Mouse (Mus musculus) liver, embryonic 12.5 days (tissue): Measurements from ENCODE around the gene Fkbp2. TPM values are rescaled to one million over a fixed set of nuclear protein-coding genes. Genes with fewer than 3 reads are reported as not detected.

ENCODE experiments used
- ATAC-seq: fragments of 200-750 bp; cut with Nextera tagmentation; 2 replicates; pipeline ENCODE4 v1.8.0; 2017; ENCODE audit warnings: moderate number of reproducible peaks, mild to moderate bottlenecking, moderate library complexity
- H3K27ac ChIP-seq: fragments of 300-500 bp; sonication (generic); 2 replicates; pipeline ENCODE4 v1.5.1; 2016; ENCODE audit warnings: mild to moderate bottlenecking
- H3K27me3 ChIP-seq: fragments of 300-500 bp; sonication (generic); replicated peaks from 2 replicates; pipeline ENCODE4 v1.6.1; 2016; ENCODE audit warnings: mild to moderate bottlenecking, moderate library complexity
- H3K36me3 ChIP-seq: fragments of 300-500 bp; sonication (generic); 2 replicates; pipeline ENCODE4 v1.6.1; 2016; ENCODE audit warnings: mild to moderate bottlenecking, moderate library complexity
- H3K4me1 ChIP-seq: fragments of 300-500 bp; sonication (generic); 2 replicates; pipeline ENCODE4 v1.6.1; 2016
- H3K4me2 ChIP-seq: fragments of 300-500 bp; sonication (generic); 2 replicates; pipeline ENCODE4 v1.6.1; 2016; ENCODE audit warnings: mild to moderate bottlenecking, moderate library complexity
- H3K4me3 ChIP-seq: fragments of 300-500 bp; sonication (generic); 2 replicates; pipeline ENCODE4 v1.5.1; 2016; ENCODE audit warnings: mild to moderate bottlenecking, moderate library complexity
- H3K9ac ChIP-seq: fragments of 300-500 bp; sonication (generic); 2 replicates; pipeline ENCODE4 v1.6.1; 2016; ENCODE audit warnings: mild to moderate bottlenecking, moderate library complexity
- H3K9me3 ChIP-seq: fragments of 300-500 bp; sonication (generic); replicated peaks from 2 replicates; pipeline ENCODE4 v1.6.1; 2016; ENCODE audit warnings: mild to moderate bottlenecking, moderate library complexity
- WGBS: fragments of 180-500 bp; shearing (Covaris S2); methylation state at CpG from one replicate; pipeline ENCODE4 v1.1.7; 2016; ENCODE audit not compliant: insufficient replicate concordance; 5-methylcytosine and 5-hydroxymethylcytosine counted together
- polyA plus RNA-seq: library from polyadenylated mRNA; unstranded; fragments of >200 nt; fragmentation: Nextera tagmentation; extraction: Ambion mirVana; gene quantifications from 2 replicates; pipeline ENCODE4 v1.2.1, GENCODE M21; 2016

Fkbp2 gene
- polyA plus RNA-seq, 1 experiment from 2014 or later: 91.7 TPM

DNA sequence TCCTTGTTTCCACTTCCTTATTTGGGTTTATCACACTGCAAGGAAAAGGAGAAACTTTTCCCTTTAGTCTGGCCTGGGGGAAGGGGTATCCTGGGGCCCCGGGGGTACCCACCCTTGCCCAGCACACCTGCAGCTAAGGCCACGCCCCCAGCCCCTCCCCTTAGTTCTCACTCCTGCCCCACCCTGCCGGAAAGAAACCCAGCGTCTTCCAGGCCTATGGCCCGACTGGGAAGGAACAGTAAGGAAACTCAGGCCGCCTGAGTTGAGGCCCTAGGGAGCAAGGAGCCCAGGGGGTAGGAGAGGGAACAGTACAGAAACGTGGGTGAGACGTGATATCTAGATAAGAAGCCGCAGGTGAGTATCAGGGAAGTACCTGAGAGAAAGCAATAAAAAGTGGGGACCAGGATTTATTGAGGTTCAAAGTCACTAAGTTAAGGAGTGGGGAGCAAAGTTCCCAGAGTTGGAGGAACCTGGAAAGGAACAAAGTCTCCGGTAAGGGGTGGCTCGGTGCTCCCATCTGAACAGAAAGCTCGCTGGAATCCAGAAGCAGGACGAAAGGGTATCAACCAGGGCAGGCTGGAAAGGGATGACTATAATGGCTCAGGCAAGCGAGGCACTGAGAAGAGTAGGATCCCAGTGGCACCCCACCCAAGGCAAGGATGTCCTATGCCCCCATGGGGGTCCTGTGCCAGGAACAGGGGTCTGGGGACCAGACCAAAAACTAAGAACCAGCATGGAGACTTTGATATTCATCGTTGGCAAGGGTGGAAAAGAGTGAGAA is 11.6 kb downstream of the Fkbp2 start:
- Histone ChIP-seq H3K9ac (peak overlapping the region; percentile 79), H3K36me3 (peaks cover 29% of the 10 kb centered on the region), H3K27ac (no peak overlapping the region), H3K4me1 (peaks cover 59% of the 10 kb centered on the region), H3K4me3 (peak overlapping the region; percentile 67), H3K9me3 (no peaks in the 10 kb centered on the region), H3K27me3 (peaks cover 8% of the 10 kb centered on the region; the same call in 1 of the 2 replicates), H3K4me2 (peak overlapping the region; percentile 96)
- WGBS: 8% methylated on average over 15 of the region's 15 CpGs
- ATAC-seq: no peak

DNA sequence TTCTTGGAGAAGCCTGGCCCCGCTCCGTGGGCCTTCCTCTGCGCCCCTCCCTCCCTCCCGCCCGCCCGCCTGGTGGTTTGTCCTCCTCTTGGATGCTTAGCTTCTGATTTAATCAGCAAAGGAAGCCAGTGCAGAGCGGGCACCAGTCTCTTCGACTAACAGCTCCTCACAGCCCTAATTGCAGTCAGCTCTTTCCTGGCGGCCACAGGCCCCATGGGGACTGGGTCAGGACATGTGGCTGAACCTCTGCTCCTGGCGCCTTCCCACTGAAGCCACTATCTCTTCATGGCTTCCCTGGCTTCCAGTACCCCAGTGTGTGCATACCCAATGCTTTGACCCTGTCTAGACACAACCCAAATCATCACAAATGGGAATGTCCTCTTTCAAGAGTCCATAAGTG is 23.8 kb downstream of the Fkbp2 start:
- Histone ChIP-seq H3K9me3 (no peaks in the 10 kb centered on the region), H3K4me2 (no peak overlapping the region), H3K36me3 (peaks cover 74% of the 10 kb centered on the region), H3K4me3 (no peak overlapping the region), H3K4me1 (peaks cover 21% of the 10 kb centered on the region), H3K27me3 (no peaks in the 10 kb centered on the region), H3K9ac (no peak overlapping the region), H3K27ac (no peak overlapping the region)
- WGBS: 72% methylated on average over 10 of the region's 10 CpGs
- no peak for ATAC-seq

DNA sequence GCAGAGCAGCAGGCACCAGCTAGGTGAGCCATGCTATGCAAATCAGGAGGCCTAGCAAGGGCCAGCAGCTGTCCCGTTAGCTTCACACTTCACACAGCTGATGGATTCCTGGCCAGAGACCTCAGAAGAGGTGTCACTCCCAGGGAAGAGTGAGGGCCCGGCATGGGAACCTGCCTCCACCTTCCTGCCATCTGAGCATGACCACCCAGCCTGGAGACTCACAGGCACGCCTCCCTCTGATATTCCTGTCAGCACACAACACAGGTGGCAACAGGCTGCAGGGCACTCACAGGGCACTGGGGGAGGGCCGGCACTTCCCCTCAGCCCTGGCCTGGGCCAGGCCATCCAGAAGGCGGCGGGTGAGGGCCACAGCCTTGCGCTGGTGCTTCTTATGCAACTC is 24.9 kb downstream of the Fkbp2 start:
- no peak for ATAC-seq
- Histone ChIP-seq H3K4me1 (peaks cover 30% of the 10 kb centered on the region), H3K9me3 (no peaks in the 10 kb centered on the region), H3K36me3 (peaks cover 69% of the 10 kb centered on the region), H3K27ac (no peak overlapping the region), H3K4me2 (no peak overlapping the region), H3K27me3 (no peaks in the 10 kb centered on the region), H3K4me3 (no peak overlapping the region), H3K9ac (no peak overlapping the region)
- 81% methylated on average over 7 of the region's 7 CpGs for WGBS

DNA sequence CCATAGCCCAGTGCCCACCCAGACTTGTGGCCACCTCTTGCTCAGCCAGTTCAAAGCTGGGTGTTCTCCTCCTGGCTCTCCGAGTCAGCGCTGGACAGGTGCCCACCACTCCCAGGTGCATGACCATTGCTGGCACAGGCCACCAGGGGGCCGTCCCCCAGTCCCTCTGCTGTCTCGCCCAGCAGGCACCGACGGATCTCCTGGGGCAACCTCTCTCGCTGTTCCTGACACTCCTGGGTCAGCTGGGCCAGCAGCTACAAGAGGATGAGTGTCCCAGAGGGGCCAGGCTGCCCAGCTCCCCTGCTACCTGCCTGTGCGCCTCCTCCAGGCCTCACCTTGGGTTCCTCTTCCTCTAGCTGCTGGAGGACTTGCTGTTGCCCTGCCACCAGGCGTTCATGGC is 26.3 kb downstream of the Fkbp2 start:
- Histone ChIP-seq H3K27ac (0 out of 2 replicates have a peak overlapping the region, but pooled peaks have one; percentile 2), H3K4me2 (no peak overlapping the region), H3K4me1 (peaks cover 44% of the 10 kb centered on the region), H3K9ac (no peak overlapping the region), H3K4me3 (no peak overlapping the region), H3K27me3 (no peaks in the 10 kb centered on the region), H3K36me3 (peaks cover 55% of the 10 kb centered on the region), H3K9me3 (no peaks in the 10 kb centered on the region)
- 67% methylated on average over 9 of the region's 9 CpGs for WGBS
- no peak for ATAC-seq

- Histone ChIP-seq H3K27ac (peak overlapping the region; percentile 93), H3K4me2 (peak overlapping the region; percentile 99), H3K9ac (peak overlapping the region; percentile 81), H3K9me3 (no peaks in the 10 kb centered on the region), H3K4me1 (peaks cover 50% of the 10 kb centered on the region), H3K36me3 (peaks cover 45% of the 10 kb centered on the region), H3K27me3 (no peaks in the 10 kb centered on the region), H3K4me3 (peak overlapping the region; percentile 70)
- 1% methylated on average over 3 of the region's 3 CpGs for WGBS
- peak; percentile 5; the same call in 1 of the 2 replicates for ATAC-seq
Measured at GRCm38 (mm10) chr19:6952712-6953037, 27.6 kb downstream of the Fkbp2 start.

GRCm38 (mm10) chr19:6951994-6952711 is 28.1 kb downstream of the Fkbp2 start:
- H3K4me1 ChIP-seq: peaks cover 51% of the 10 kb centered on the region
- H3K4me3 ChIP-seq: peak overlapping the region; percentile 70
- H3K36me3 ChIP-seq: peaks cover 40% of the 10 kb centered on the region
- peak overlapping the region; percentile 93 for H3K27ac ChIP-seq
- H3K27me3 ChIP-seq: no peaks in the 10 kb centered on the region
- H3K9ac ChIP-seq: peak overlapping the region; percentile 81
- no peaks in the 10 kb centered on the region for H3K9me3 ChIP-seq
- ATAC-seq: peak; percentile 31
- peak overlapping the region; percentile 99 for H3K4me2 ChIP-seq
- 2% methylated on average over 31 of the region's 31 CpGs for WGBS

GRCm38 (mm10) chr19:6951381-6951968 is 28.8 kb downstream of the Fkbp2 start:
- Histone ChIP-seq H3K36me3 (peaks cover 37% of the 10 kb centered on the region), H3K4me3 (peak overlapping the region; percentile 70), H3K4me1 (peaks cover 51% of the 10 kb centered on the region), H3K4me2 (peak overlapping the region; percentile 99), H3K27ac (peak overlapping the region; percentile 93), H3K9me3 (no peaks in the 10 kb centered on the region), H3K9ac (peak overlapping the region; percentile 81), H3K27me3 (no peaks in the 10 kb centered on the region)
- ATAC-seq: peak; percentile 71
- WGBS: under 1% methylated on average over 35 of the region's 35 CpGs

DNA sequence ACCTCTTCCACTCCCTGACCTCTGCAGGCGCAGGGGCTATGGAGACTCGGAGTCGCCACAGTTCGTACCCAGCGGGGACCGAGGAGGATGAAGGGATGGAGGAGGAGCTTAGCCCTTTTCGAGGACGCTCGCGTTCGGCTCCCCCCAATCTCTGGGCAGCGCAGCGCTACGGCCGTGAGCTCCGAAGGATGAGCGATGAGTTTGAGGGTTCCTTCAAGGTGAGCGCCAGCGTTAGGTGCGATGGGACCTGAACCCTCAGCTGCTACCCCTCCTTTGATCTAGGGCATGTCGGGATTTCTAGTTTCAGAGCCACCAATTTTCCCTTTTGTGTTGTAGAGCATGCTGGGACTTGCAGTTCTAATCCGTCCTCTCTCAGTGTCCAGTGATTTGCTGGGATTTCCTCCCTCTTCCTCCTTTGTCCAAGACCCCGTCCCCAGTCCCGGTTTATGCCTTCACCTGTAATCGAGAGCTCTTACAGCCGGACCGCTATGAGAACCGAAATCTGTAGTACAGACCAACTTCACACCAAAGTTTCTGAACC is 29.6 kb downstream of the Fkbp2 start:
- WGBS: under 1% methylated on average over 28 of the region's 28 CpGs
- H3K4me2 ChIP-seq: peak overlapping the region; percentile 99
- peak overlapping the region; percentile 81 for H3K9ac ChIP-seq
- no peaks in the 10 kb centered on the region for H3K27me3 ChIP-seq
- peaks cover 51% of the 10 kb centered on the region for H3K4me1 ChIP-seq
- no peaks in the 10 kb centered on the region for H3K9me3 ChIP-seq
- ATAC-seq: peak; percentile 31
- H3K36me3 ChIP-seq: peaks cover 37% of the 10 kb centered on the region
- peak overlapping the region; percentile 70 for H3K4me3 ChIP-seq
- peak overlapping the region; percentile 93 for H3K27ac ChIP-seq

- Histone ChIP-seq H3K4me1 (peaks cover 51% of the 10 kb centered on the region), H3K27me3 (no peaks in the 10 kb centered on the region), H3K36me3 (peaks cover 36% of the 10 kb centered on the region), H3K9me3 (no peaks in the 10 kb centered on the region), H3K27ac (no peak overlapping the region; the same call in 1 of the 2 replicates), H3K4me2 (peak overlapping the region; percentile 99), H3K9ac (no peak overlapping the region), H3K4me3 (peak overlapping the region; percentile 70)
- 63% methylated on average over 5 of the region's 5 CpGs for WGBS
- no peak for ATAC-seq
Measured at GRCm38 (mm10) chr19:6949951-6950350, 30.4 kb downstream of the Fkbp2 start.

DNA sequence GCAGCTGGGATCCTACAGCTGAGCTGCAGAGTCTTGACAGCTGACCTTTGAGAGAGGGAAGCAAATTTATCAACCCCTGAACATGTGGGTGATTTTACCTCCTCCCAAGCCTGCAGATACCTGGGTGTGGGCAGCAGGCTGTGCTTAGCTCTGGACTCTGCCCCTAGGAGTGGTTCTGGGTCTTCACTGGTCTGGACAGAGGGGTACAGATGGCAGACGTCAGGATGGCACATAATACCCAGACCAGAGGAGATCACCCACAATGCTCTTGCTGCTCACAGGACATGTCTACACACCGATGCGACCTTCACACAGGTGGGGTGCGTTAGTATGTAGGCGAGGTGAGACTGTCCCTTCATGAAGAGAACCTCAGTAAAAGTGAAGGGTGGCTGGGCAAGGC is 30.8 kb downstream of the Fkbp2 start:
- H3K36me3 ChIP-seq: peaks cover 36% of the 10 kb centered on the region
- H3K9me3 ChIP-seq: no peaks in the 10 kb centered on the region
- H3K4me1 ChIP-seq: peaks cover 51% of the 10 kb centered on the region
- no peaks in the 10 kb centered on the region for H3K27me3 ChIP-seq
- no peak for ATAC-seq
- WGBS: 84% methylated on average over 5 of the region's 5 CpGs
- H3K9ac ChIP-seq: no peak overlapping the region
- H3K4me2 ChIP-seq: 0 out of 2 replicates have a peak overlapping the region, but pooled peaks have one; percentile 99
- H3K27ac ChIP-seq: no peak overlapping the region
- no peak overlapping the region for H3K4me3 ChIP-seq

GRCm38 (mm10) chr19:6948186-6948585 is 32.1 kb downstream of the Fkbp2 start:
- H3K9me3 ChIP-seq: no peaks in the 10 kb centered on the region
- ATAC-seq: no peak
- 69% methylated on average over 4 of the region's 4 CpGs for WGBS
- H3K4me3 ChIP-seq: no peak overlapping the region
- peaks cover 28% of the 10 kb centered on the region for H3K36me3 ChIP-seq
- no peaks in the 10 kb centered on the region for H3K27me3 ChIP-seq
- H3K4me1 ChIP-seq: peaks cover 53% of the 10 kb centered on the region
- no peak overlapping the region for H3K4me2 ChIP-seq
- H3K27ac ChIP-seq: peak overlapping the region; percentile 31; the same call in 1 of the 2 replicates
- no peak overlapping the region for H3K9ac ChIP-seq

GRCm38 (mm10) chr19:6947742-6948141 is 32.6 kb downstream of the Fkbp2 start:
- Histone ChIP-seq H3K27me3 (no peaks in the 10 kb centered on the region), H3K9me3 (no peaks in the 10 kb centered on the region), H3K4me1 (peaks cover 53% of the 10 kb centered on the region), H3K9ac (no peak overlapping the region), H3K4me2 (no peak overlapping the region), H3K27ac (peak overlapping the region; percentile 31; the same call in 1 of the 2 replicates), H3K4me3 (no peak overlapping the region), H3K36me3 (peaks cover 26% of the 10 kb centered on the region)
- WGBS: 53% methylated on average over 4 of the region's 4 CpGs
- no peak for ATAC-seq
